Mouse (Mus musculus): ENCODE measurements around the gene 1520401A03Rik. TPM values are rescaled to one million over a fixed set of nuclear protein-coding genes. Genes with fewer than 3 reads are reported as not detected.
"Not testable (repeated sequence)": the region's sequence is repeated elsewhere in the genome, so short reads cannot be mapped to it uniquely, and the experiment has no call there.

The 1520401A03Rik gene
- polyA plus RNA-seq (2016; fragmentation: Nextera tagmentation; extraction: Ambion mirVana), result 0.05 and 0.10 TPM in 2 replicates

DNA sequence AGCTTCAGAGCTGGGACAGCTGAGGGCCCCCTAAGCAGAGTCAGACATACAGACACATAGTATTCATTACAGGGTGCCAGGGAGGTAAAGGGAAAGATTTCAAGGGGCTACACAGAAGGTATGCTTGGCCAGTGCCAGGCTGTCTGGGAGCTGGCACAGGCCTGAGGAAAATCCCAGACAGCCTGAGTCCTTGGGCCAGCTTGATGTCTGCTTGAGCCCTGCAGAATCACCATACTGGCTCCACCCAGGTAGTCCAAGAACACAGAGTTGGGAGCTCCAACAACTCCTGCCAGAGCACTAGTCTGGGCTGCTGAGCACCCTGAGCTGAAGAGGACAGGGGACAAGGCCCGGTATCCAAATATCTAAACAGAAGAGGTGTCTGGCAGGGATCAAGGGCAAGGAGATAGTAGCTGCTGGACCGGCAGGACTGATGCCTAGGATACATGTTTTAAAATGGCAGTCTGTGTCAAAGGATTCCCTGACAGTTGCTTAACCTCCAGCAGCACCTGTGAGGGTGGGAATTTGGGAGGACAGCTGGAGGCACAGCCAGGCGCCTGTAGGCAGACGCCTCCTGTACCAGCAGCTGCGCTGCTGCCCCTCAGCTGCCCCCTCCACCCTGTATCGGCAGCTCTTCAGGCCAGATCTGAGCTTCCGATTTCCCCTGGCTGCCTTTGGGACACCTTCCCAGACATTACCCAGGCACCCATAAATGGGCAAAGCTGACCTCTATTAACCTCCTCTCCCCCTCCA is at the start of gene 1520401A03Rik:
Gene 1520401A03Rik, minus strand, starts transcription at position 408 of the 750 bp plus-strand sequence.
- 64% methylated on average over 7 of the region's 7 CpGs for WGBS (ENCODE audit: insufficient replicate concordance)

DNA sequence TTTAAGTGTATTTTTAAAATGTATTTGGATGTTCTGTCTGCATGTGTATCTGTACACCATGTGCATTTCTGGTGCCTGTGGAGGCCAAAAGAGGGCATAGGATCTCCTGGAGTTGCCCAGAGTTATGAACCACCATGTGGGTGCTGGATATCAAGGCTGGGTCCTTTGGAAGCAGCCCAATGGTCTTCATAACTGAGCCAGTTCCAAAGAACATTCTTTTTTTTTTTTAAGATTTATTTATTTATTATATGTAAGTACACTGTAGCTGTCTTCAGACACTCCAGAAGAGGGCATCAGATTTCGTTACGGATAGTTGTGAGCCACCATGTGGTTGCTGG is 49.6 kb upstream of the 1520401A03Rik start:
- Histone ChIP-seq H3K4me1 (peaks cover 21% of the 10 kb centered on the region), H3K4me2 (peak overlapping the region; percentile 89; the same call in 1 of the 2 replicates)
- 74% methylated on average over 2 of the region's 2 CpGs for WGBS (ENCODE audit: insufficient replicate concordance)
- not testable (repeated sequence) for H3K9me3 ChIP-seq (replicated peaks); H3K27me3 ChIP-seq (replicated peaks); H3K4me3 ChIP-seq; H3K9ac ChIP-seq; H3K36me3 ChIP-seq; ATAC-seq; H3K27ac ChIP-seq

More for the DNA sequence above, at the start of gene 1520401A03Rik:
- Histone ChIP-seq H3K4me3 (no peak within 1 kb of the TSS), H3K27ac (no peak within 1 kb of the TSS), H3K36me3 (no peaks in the 10 kb centered on the region), H3K4me1 (peaks cover 19% of the 10 kb centered on the region), H3K27me3 (replicated peaks) (peaks cover 28% of the 10 kb centered on the region), H3K9ac (no peak within 1 kb of the TSS), H3K4me2 (no peak within 1 kb of the TSS), H3K9me3 (replicated peaks) (no peaks in the 10 kb centered on the region)
- ATAC-seq, result no peak

DNA sequence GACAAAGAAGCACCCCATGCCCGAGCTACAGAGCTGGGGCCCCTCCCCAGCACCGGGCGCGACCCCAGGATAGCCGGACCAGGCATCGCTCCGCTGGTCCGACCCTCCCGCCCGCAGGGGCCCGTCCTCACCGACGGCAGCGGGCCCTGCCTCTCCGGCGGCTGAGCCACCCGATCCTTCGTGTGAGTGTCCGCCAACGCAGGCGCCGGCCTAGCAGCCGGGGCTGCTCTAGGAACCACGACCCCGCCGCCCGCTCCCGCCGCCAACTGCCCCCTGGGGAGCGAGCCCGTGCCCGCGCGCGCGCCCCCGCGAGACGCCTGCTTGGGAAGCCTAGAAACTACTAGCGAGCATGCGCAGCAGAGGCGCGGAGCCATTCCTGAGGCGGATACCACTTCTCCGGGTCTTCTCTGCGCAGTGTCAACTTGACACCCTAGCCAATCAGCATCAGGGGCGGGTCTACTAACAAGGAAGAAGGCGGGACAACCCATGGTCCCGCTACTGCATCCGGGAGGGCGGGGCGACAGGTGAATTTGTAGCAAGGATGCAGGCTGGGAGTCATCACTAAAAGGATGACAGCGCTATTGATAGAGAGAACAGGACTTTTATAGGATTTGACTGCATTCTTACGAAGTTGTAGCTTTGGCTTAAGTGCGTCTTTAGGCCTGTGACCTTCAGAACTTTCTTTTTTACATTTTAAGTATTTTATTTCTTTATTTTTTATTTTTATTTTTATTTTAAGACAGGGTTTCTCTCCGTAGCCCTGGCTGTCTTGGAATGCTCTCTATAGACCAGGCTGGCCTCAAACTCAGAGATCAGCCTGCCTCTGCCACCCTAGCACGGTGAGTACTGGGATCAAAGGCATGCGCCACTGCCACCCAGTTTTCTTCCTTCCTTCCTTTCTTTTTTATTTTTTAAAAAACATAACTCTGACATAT is 49.0 kb upstream of the 1520401A03Rik start, which contains the start of gene Flywch1:
Gene Flywch1, minus strand, starts transcription at position 319 of the 935 bp plus-strand sequence.
- Histone ChIP-seq H3K9me3 (replicated peaks) (no peaks in the 10 kb centered on the region), H3K4me2 (peak within 1 kb of the TSS; percentile 89), H3K36me3 (no peaks in the 10 kb centered on the region; the same call in 1 of the 2 replicates), H3K4me1 (peaks cover 21% of the 10 kb centered on the region), H3K4me3 (peak within 1 kb of the TSS; percentile 84), H3K27me3 (replicated peaks) (no peaks in the 10 kb centered on the region), H3K27ac (peak within 1 kb of the TSS; percentile 81), H3K9ac (peak within 1 kb of the TSS; percentile 92)
- 3% methylated on average over 58 of the region's 58 CpGs for WGBS (ENCODE audit: insufficient replicate concordance)
- peak; percentile 97 for ATAC-seq

DNA sequence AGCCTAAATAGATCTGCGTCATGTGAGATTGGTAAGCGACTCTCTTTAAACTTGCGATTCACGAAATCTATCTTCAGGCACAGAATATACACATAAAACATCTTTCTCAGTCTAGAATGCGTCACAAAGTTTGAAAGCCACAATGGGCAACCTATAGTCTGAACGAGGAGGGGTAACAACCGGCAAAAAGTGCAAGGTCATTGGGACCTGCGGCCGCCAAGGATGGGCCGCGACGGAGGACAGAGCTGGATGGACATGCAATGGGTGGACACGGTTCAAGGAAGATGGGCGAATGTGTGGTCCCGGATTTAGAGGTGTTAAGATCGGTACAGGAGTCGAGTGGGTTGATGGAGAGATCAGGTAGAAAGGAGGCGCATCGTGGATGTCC is 48.3 kb upstream of the 1520401A03Rik start:
- H3K27ac ChIP-seq, result peak overlapping the region; percentile 81
- peak; percentile 23 for ATAC-seq

DNA sequence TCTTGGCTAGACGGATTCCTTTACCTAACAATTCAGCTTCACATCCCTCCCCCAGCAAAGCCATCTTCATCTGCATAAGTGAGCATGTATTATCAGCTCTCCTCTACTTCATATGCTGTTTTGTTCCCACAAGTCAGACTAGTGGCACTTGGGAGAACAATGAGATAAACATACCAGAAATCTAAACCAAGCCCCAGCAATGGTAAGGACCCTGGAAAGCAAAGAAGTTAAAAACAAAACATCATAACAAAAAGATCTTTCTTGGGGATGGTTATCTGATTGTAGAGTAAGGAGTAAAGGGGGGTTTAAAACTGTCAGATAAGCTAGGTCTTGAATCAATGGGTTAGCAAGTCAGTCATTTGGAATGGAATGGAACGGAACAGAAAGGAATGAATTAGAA is 47.9 kb upstream of the 1520401A03Rik start:
- H3K9ac ChIP-seq, result peak overlapping the region; percentile 92
- peak overlapping the region; percentile 84 for H3K4me3 ChIP-seq
- H3K4me1 ChIP-seq, result peaks cover 21% of the 10 kb centered on the region
- peak overlapping the region; percentile 89 for H3K4me2 ChIP-seq
- no peaks in the 10 kb centered on the region for H3K27me3 ChIP-seq (replicated peaks)
- ATAC-seq, result no peak
- no peaks in the 10 kb centered on the region for H3K9me3 ChIP-seq (replicated peaks)
- H3K36me3 ChIP-seq, result no peaks in the 10 kb centered on the region; the same call in 1 of the 2 replicates
- H3K27ac ChIP-seq, result no peak overlapping the region
- 13% methylated on average over 2 of the region's 2 CpGs for WGBS (ENCODE audit: insufficient replicate concordance)

More for the DNA sequence above, 48.3 kb upstream of the 1520401A03Rik start:
- Histone ChIP-seq H3K4me3 (peak overlapping the region; percentile 84), H3K9me3 (replicated peaks) (no peaks in the 10 kb centered on the region), H3K27me3 (replicated peaks) (no peaks in the 10 kb centered on the region), H3K9ac (peak overlapping the region; percentile 92), H3K36me3 (no peaks in the 10 kb centered on the region; the same call in 1 of the 2 replicates), H3K4me1 (peaks cover 21% of the 10 kb centered on the region), H3K4me2 (peak overlapping the region; percentile 89)
- WGBS (ENCODE audit: insufficient replicate concordance), result 2% methylated on average over 19 of the region's 19 CpGs

DNA sequence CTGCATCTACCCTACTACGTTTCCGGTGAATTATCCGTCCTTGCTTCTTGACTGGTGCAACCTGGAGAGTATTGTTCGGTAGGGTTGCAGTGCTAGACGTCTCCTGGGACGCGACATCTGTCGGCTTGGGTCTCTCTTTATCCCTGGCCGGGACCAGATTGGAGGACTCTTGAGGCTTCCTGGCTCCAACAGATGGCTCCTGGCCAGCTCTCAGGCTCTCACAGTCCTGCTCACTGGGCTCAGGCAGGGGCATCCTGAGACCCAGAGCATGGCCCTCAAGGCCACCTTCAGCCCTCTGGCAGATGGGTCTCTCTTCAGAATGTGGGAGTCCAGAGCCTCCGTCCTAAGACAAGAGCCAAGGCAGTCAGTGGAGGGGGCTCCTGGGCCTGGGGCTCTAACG is 40.4 kb upstream of the 1520401A03Rik start:
- H3K4me1 ChIP-seq, result peaks cover 7% of the 10 kb centered on the region
- no peak overlapping the region for H3K27ac ChIP-seq
- no peak overlapping the region for H3K4me3 ChIP-seq
- no peak overlapping the region for H3K9ac ChIP-seq
- no peaks in the 10 kb centered on the region for H3K27me3 ChIP-seq (replicated peaks)
- no peak overlapping the region for H3K4me2 ChIP-seq
- H3K9me3 ChIP-seq (replicated peaks), result no peaks in the 10 kb centered on the region
- H3K36me3 ChIP-seq, result peaks cover 33% of the 10 kb centered on the region
- no peak for ATAC-seq
- 82% methylated on average over 11 of the region's 11 CpGs for WGBS (ENCODE audit: insufficient replicate concordance)

DNA sequence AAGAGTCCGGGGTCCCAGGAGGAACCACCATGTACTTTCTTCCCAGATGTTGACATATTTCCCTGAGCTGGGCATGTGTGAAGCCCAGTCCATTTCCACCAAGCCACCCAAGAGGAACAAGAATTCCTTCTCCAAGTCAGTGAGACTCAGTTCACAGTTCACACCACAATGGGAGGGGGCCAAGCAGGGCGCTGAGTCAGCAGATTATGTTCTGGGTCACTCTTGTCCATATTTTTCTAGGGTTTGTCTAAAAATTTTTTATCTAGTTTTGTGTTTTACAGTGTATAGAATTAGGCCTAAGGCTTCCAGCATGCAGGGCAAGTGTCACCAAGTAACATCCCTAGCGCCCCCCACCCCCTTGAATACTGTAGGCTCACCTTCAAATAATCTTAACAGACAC is 38.6 kb upstream of the 1520401A03Rik start:
- Histone ChIP-seq H3K4me2 (no peak overlapping the region), H3K4me3 (no peak overlapping the region), H3K27ac (no peak overlapping the region), H3K9ac (no peak overlapping the region), H3K27me3 (replicated peaks) (no peaks in the 10 kb centered on the region), H3K9me3 (replicated peaks) (no peaks in the 10 kb centered on the region), H3K4me1 (peaks cover 7% of the 10 kb centered on the region), H3K36me3 (peaks cover 50% of the 10 kb centered on the region)
- ATAC-seq, result no peak
- WGBS (ENCODE audit: insufficient replicate concordance), result 81% methylated on average over 3 of the region's 3 CpGs

DNA sequence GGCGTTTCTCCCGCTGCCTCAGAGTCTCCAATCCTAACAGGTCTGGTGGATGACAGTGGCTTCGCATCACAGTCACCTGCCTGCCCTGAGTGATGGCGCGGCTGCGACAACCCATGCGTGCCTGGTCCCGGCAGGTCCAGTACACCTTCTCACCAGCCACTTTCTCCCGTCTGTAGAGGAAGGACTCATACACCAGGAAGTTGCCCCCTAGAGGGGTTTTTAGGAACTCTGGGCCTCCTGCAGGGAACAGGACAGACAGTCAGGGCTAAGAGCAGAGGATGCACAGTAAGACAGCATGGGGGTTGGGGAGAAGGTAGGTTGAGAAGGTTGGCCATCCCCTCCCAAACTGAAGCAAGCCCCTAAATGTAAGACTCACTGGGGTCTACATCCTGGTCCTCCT is 37.6 kb upstream of the 1520401A03Rik start:
- no peak overlapping the region for H3K9ac ChIP-seq
- H3K27me3 ChIP-seq (replicated peaks), result no peaks in the 10 kb centered on the region
- peaks cover 7% of the 10 kb centered on the region for H3K4me1 ChIP-seq
- peaks cover 57% of the 10 kb centered on the region for H3K36me3 ChIP-seq
- WGBS (ENCODE audit: insufficient replicate concordance), result 85% methylated on average over 9 of the region's 9 CpGs
- no peaks in the 10 kb centered on the region for H3K9me3 ChIP-seq (replicated peaks)
- no peak for ATAC-seq
- no peak overlapping the region for H3K27ac ChIP-seq
- H3K4me2 ChIP-seq, result no peak overlapping the region
- H3K4me3 ChIP-seq, result no peak overlapping the region

DNA sequence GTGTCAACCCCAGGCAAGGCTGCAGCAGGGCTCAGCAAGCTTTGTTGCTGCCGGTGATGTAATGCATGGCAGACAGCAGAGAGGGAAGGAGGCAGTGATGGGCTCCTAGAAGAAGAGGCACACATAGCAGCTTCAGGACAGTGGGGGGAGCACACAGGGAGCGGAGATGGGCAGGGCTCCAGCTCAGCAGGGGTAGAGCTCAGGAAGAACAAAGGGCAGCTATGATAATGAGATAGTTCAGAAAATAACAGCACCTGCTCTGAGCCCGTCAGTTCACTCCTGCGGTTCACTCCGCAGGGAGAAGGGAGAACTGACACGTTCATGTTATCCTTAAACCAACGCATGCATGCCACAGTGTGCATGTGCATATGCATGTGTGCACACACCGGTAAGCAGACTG is 36.2 kb upstream of the 1520401A03Rik start:
- Histone ChIP-seq H3K4me1 (peaks cover 7% of the 10 kb centered on the region), H3K27ac (no peak overlapping the region), H3K36me3 (peaks cover 57% of the 10 kb centered on the region), H3K27me3 (replicated peaks) (no peaks in the 10 kb centered on the region), H3K4me3 (no peak overlapping the region), H3K9ac (no peak overlapping the region), H3K9me3 (replicated peaks) (no peaks in the 10 kb centered on the region), H3K4me2 (no peak overlapping the region)
- 78% methylated on average over 8 of the region's 8 CpGs for WGBS (ENCODE audit: insufficient replicate concordance)
- no peak for ATAC-seq

DNA sequence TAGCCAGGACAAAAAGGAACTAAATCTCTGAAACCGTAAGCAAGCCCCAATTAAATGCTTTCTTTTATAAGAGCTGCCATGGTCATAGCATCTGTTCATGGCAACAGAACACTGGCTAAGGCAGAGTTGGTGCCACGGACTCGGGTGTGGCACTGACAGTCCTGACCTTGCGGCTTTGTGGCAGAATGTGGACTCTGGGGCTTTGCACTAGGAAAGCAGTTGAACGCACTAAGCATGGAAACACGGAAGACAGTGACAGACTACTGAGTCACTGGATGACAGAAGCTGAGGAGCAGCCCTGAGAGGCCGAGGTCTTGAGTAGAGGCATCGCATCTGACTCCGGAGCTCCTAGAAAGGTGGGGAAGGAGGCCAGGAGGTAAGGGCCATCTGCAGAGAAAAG is 35.0 kb upstream of the 1520401A03Rik start:
- peaks cover 67% of the 10 kb centered on the region for H3K36me3 ChIP-seq
- H3K4me3 ChIP-seq, result no peak overlapping the region
- H3K27ac ChIP-seq, result no peak overlapping the region
- no peak for ATAC-seq
- no peaks in the 10 kb centered on the region for H3K9me3 ChIP-seq (replicated peaks)
- H3K9ac ChIP-seq, result no peak overlapping the region
- 79% methylated on average over 9 of the region's 9 CpGs for WGBS (ENCODE audit: insufficient replicate concordance)
- no peaks in the 10 kb centered on the region for H3K27me3 ChIP-seq (replicated peaks)
- no peak overlapping the region for H3K4me2 ChIP-seq
- H3K4me1 ChIP-seq, result no peaks in the 10 kb centered on the region

DNA sequence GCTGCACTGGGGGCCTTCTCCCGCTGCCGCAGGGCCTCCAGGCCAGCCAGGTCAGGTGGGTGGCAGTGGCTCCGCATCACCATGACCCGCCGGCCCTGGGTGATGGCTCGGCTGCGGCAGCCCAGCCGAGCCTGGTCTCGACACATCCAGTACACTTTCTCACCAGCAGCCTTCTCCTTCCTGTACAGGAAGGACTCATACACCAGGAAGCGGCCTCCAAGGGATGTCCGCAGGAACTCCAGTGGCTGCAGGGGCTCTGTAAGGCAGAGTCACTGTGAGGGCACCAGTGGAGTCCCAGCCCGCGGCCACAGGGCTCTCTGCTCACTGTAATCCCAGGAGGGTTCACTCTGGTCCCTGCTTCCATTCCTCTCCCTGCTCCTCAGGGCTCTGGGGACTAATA is 33.1 kb upstream of the 1520401A03Rik start:
- Histone ChIP-seq H3K9me3 (replicated peaks) (no peaks in the 10 kb centered on the region), H3K4me1 (no peaks in the 10 kb centered on the region), H3K27ac (no peak overlapping the region), H3K4me2 (no peak overlapping the region), H3K9ac (no peak overlapping the region), H3K36me3 (peaks cover 67% of the 10 kb centered on the region), H3K27me3 (replicated peaks) (no peaks in the 10 kb centered on the region), H3K4me3 (no peak overlapping the region)
- WGBS (ENCODE audit: insufficient replicate concordance), result 63% methylated on average over 13 of the region's 13 CpGs
- no peak; the same call in 1 of the 2 replicates for ATAC-seq
